Mouse (Mus musculus) ES-E14 (cell line): ENCODE measurements around the gene Bub1.

Source experiments
- HCFC1 ChIP-seq: IDR thresholded peaks from 2 replicates; pipeline ENCODE4 v1.6.1; 2012; ENCODE audit warnings: low read length, inconsistent platforms, borderline replicate concordance; ENCODE audit not compliant: insufficient read depth
- ZC3H11A ChIP-seq: IDR thresholded peaks from 2 replicates; pipeline ENCODE4 v1.6.1; 2012; ENCODE audit warnings: low read depth, mild to moderate bottlenecking, inconsistent platforms, low read length, borderline replicate concordance

DNA sequence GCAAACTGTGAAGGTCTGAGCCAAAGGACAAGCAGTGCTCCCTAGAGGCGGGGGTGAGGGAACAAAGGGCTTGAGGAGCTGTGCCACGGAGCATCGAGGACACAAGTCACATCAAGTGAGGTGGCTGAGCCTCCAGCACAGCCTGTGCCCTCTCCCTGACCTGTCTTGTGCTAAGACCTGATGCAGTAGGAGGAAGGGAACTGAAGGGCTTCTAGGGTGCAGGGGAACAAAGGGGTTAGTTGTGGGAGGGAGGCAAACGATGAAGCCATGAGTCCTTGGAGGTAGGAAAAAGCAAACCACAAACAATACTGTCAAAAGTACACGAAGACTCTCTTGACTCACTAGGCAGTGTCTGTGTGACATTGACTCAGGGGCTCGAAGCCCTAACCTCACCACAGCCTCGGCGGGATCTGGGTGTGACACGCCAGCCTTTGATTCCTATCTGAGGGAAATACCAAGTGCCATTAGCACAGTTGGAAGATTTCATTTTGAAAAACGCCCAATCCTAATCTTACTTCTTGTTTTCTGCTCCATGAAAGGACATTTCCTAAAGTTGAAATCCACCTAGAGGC is 71.2 kb downstream of the Bub1 start:
- no peak for TF ChIP-seq ZC3H11A
- no peak for TF ChIP-seq HCFC1
